Mouse (Mus musculus) MEL (cell line): Measurements from ENCODE around the gene Acot13. TPM values are rescaled to one million over a fixed set of nuclear protein-coding genes. Genes with fewer than 3 reads are reported as not detected.

Experiments used
- DNase-seq: peaks from one replicate; pipeline ENCODE4 v3.0.0; 2011; ENCODE audit warnings: low read depth, low spot score
- H3K27ac ChIP-seq: 2 replicates; pipeline ENCODE4 v1.5.1; 2012; ENCODE audit warnings: low read depth, mild to moderate bottlenecking, control low read depth, low read length, moderate library complexity; ENCODE audit not compliant: control insufficient read depth
- H3K27me3 ChIP-seq, 2 experiments: fragments of 150-350 bp in 1 of 2; sonication (generic) in 1 of 2; 2 replicates each; pipeline ENCODE4 v1.6.1; 2012; ENCODE audit warnings: low read length in 2 of 2, mild to moderate bottlenecking in 2 of 2, improper control_type of control experiment in 1 of 2, moderate library complexity in 1 of 2; ENCODE audit not compliant: insufficient read depth in 2 of 2, control insufficient read depth in 1 of 2
- H3K36me3 ChIP-seq, 2 experiments: 2 replicates each; pipeline ENCODE4 v1.6.1; 2012 to 2014; ENCODE audit warnings: low read length in 2 of 2, improper control_type of control experiment in 1 of 2, inconsistent platforms in 1 of 2, mild to moderate bottlenecking in 1 of 2; ENCODE audit not compliant: insufficient read depth in 2 of 2, control insufficient read depth in 1 of 2
- H3K4me1 ChIP-seq, 2 experiments: fragments of 150-350 bp in 1 of 2; sonication (generic) in 1 of 2; 2 replicates each; pipeline ENCODE4 v1.6.1; 2012; ENCODE audit warnings: low read length in 2 of 2, improper control_type of control experiment in 1 of 2, mild to moderate bottlenecking in 1 of 2; ENCODE audit not compliant: insufficient read depth in 2 of 2, control insufficient read depth in 1 of 2
- H3K4me3 ChIP-seq, 2 experiments: fragments of 150-350 bp in 1 of 2; sonication (generic) in 1 of 2; 2 replicates each; pipeline ENCODE4 v1.5.1; 2012; ENCODE audit warnings: low read depth in 2 of 2, low read length in 2 of 2, mild to moderate bottlenecking in 2 of 2, moderate library complexity in 2 of 2, control low read depth in 1 of 2, improper control_type of control experiment in 1 of 2; ENCODE audit not compliant: control insufficient read depth in 1 of 2, insufficient read depth in 1 of 2
- H3K79me2 ChIP-seq: 2 replicates; pipeline ENCODE4 v1.6.1; 2012; ENCODE audit warnings: mild to moderate bottlenecking, low read length, moderate library complexity; ENCODE audit not compliant: control insufficient read depth, poor library complexity, insufficient read depth
- H3K9ac ChIP-seq: 2 replicates; pipeline ENCODE4 v1.6.1; 2012; ENCODE audit warnings: low read depth, mild to moderate bottlenecking, control low read depth, low read length, moderate library complexity; ENCODE audit not compliant: control insufficient read depth, poor library complexity, severe bottlenecking
- H3K9me3 ChIP-seq: fragments of 150-350 bp; sonication (generic); replicated peaks from 2 replicates; pipeline ENCODE4 v1.6.1; 2012; ENCODE audit warnings: mild to moderate bottlenecking, low read length, improper control_type of control experiment, moderate library complexity; ENCODE audit not compliant: insufficient read depth
- BHLHE40 ChIP-seq: IDR thresholded peaks from 2 replicates; pipeline ENCODE4 v1.6.1; 2012; ENCODE audit warnings: low read depth, mild to moderate bottlenecking, inconsistent platforms, low read length, improper control_type of control experiment, borderline replicate concordance
- CHD2 ChIP-seq: IDR thresholded peaks from 2 replicates; pipeline ENCODE4 v1.6.1; 2011; ENCODE audit warnings: low read length, improper control_type of control experiment
- E2F4 ChIP-seq: IDR thresholded peaks from 2 replicates; pipeline ENCODE4 v1.6.1; 2011; ENCODE audit warnings: low read depth, low read length, improper control_type of control experiment, borderline replicate concordance
- ETS1 ChIP-seq: IDR thresholded peaks from 2 replicates; pipeline ENCODE4 v1.6.1; 2012; ENCODE audit warnings: low read depth, mild to moderate bottlenecking, inconsistent platforms, low read length, improper control_type of control experiment, moderate library complexity
- GABPA ChIP-seq: IDR thresholded peaks from 2 replicates; pipeline ENCODE4 v1.6.1; 2012; ENCODE audit warnings: low read depth, mild to moderate bottlenecking, inconsistent platforms, low read length, improper control_type of control experiment, moderate library complexity
- GATA1 ChIP-seq: IDR thresholded peaks from 2 replicates; pipeline ENCODE4 v1.6.1; 2011; ENCODE audit warnings: low read depth, low read length, improper control_type of control experiment
- JUND ChIP-seq: IDR thresholded peaks from 2 replicates; pipeline ENCODE4 v1.6.1; 2011; ENCODE audit warnings: low read depth, mild to moderate bottlenecking, improper control_type of control experiment, low read length
- KAT2A ChIP-seq: conservative IDR thresholded peaks from 2 replicates; pipeline ENCODE4 v1.6.1; 2012; ENCODE audit warnings: low read depth, low read length, improper control_type of control experiment, inconsistent platforms
- MAFK ChIP-seq: IDR thresholded peaks from 2 replicates; pipeline ENCODE4 v1.6.1; 2011; ENCODE audit warnings: low read depth, mild to moderate bottlenecking, low read length, improper control_type of control experiment, borderline replicate concordance
- MAZ ChIP-seq: IDR thresholded peaks from 2 replicates; pipeline ENCODE4 v1.6.1; 2012; ENCODE audit warnings: low read depth, mild to moderate bottlenecking, inconsistent platforms, low read length, improper control_type of control experiment
- MEF2A ChIP-seq: IDR thresholded peaks from 2 replicates; pipeline ENCODE4 v1.6.1; 2014; ENCODE audit warnings: low read depth, mild to moderate bottlenecking, inconsistent platforms, low read length, improper control_type of control experiment; ENCODE audit not compliant: poor library complexity, insufficient replicate concordance, severe bottlenecking; ENCODE audit errors: extremely low read depth
- NELFE ChIP-seq: IDR thresholded peaks from 2 replicates; pipeline ENCODE4 v1.6.1; 2011; ENCODE audit warnings: low read depth, low read length, improper control_type of control experiment
- POLR2A ChIP-seq, 2 experiments: IDR thresholded peaks; 2 replicates each; pipeline ENCODE4 v1.6.1; 2011 to 2012; ENCODE audit warnings: low read length in 2 of 2, mild to moderate bottlenecking in 2 of 2, control low read depth in 1 of 2, improper control_type of control experiment in 1 of 2, low read depth in 1 of 2, moderate library complexity in 1 of 2; ENCODE audit not compliant: control insufficient read depth in 1 of 2, insufficient read depth in 1 of 2, poor library complexity in 1 of 2
- POLR2AphosphoS2 ChIP-seq: IDR thresholded peaks from 2 replicates; pipeline ENCODE4 v1.6.1; 2011; ENCODE audit warnings: low read length, improper control_type of control experiment
- POLR2AphosphoS5 ChIP-seq: IDR thresholded peaks from 2 replicates; pipeline ENCODE4 v1.6.1; 2012; ENCODE audit warnings: low read depth, borderline replicate concordance, mild to moderate bottlenecking, inconsistent platforms, low read length, moderate library complexity, mixed read lengths
- RAD21 ChIP-seq: IDR thresholded peaks from 2 replicates; pipeline ENCODE4 v1.6.1; 2011; ENCODE audit warnings: mild to moderate bottlenecking, low read depth, low read length, improper control_type of control experiment
- SMC3 ChIP-seq: IDR thresholded peaks from 2 replicates; pipeline ENCODE4 v1.6.1; 2011; ENCODE audit warnings: low read depth, low read length, improper control_type of control experiment
- TAL1 ChIP-seq: IDR thresholded peaks from 2 replicates; pipeline ENCODE4 v1.6.1; 2012; ENCODE audit warnings: mild to moderate bottlenecking, inconsistent platforms, low read length, moderate library complexity, mixed read lengths
- TCF12 ChIP-seq: IDR thresholded peaks from 2 replicates; pipeline ENCODE4 v1.6.1; 2014; ENCODE audit warnings: low read depth, mild to moderate bottlenecking, inconsistent platforms, low read length, improper control_type of control experiment, moderate library complexity
- ZNF384 ChIP-seq: IDR thresholded peaks from 2 replicates; pipeline ENCODE4 v1.6.1; 2012; ENCODE audit warnings: low read depth, mild to moderate bottlenecking, inconsistent platforms, low read length, improper control_type of control experiment
- polyA plus RNA-seq, 2 experiments: library from polyadenylated mRNA; stranded (reverse) in 1 of 2; unstranded in 1 of 2; fragments of >175 nt in 1 of 2; fragments of >200 nt in 1 of 2; gene quantifications; 2 replicates each; pipeline versions ENCODE4 v1.2.1 to v1.2.4; 2012; ENCODE audit warnings: low replicate concordance in 2 of 2, low read depth in 1 of 2; ENCODE audit not compliant: insufficient read length in 2 of 2, insufficient read depth in 1 of 2, missing spikeins in 1 of 2
- total RNA-seq: library from RNA; depleted of rRNA; stranded (reverse); fragments of 300-350 nt; gene quantifications from 2 replicates; pipeline ENCODE4 v1.2.3, GENCODE M21; 2012

Acot13 gene
- total and polyA plus RNA-seq, 3 experiments, result 51.8 to 57.3 TPM; not detected in 1

- H3K36me3 ChIP-seq, result peaks cover 0 to 16% of the 10 kb centered on the region in 2 experiments; a peak in 3 of 4 replicates
- H3K27ac ChIP-seq, result no peak overlapping the region
- TF ChIP-seq SMC3, result no peak
- TF ChIP-seq ZNF384, result no peak
- TF ChIP-seq POLR2AphosphoS2, result peak; percentile 96
- peak in 1 of 2 experiments; percentile 45; a peak in 1 of 4 replicates for TF ChIP-seq POLR2A (IDR thresholded peaks at IDR 0.05; ENCODE audit: control insufficient read depth in 1 of 2, insufficient read depth in 1 of 2, low read depth in 1 of 2, low read length in 2 of 2, poor library complexity in 1 of 2)
- TF ChIP-seq, all 39 proteins: peak for 2
Observed at GRCm38 (mm10) chr13:24816125-24817092, 14.9 kb downstream of the Acot13 start.

GRCm38 (mm10) chr13:24814616-24815015 lies 16.7 kb downstream of the Acot13 start:
- TF ChIP-seq MAZ (no peak), CHD2 (no peak), POLR2AphosphoS5 (no peak), TAL1 (no peak), ETS1 (no peak), POLR2AphosphoS2 (peak; percentile 46; the same call in 1 of the 2 replicates)
- no peak for DNase-seq

More at GRCm38 (mm10) chr13:24816125-24817092, 14.9 kb downstream of the Acot13 start:
- no peak overlapping the region for H3K9ac ChIP-seq
- peak; percentile 42 for DNase-seq
- no peaks in the 10 kb centered on the region for H3K9me3 ChIP-seq
- H3K4me1 ChIP-seq, result no peaks in the 10 kb centered on the region
- H3K79me2 ChIP-seq, result no peaks in the 10 kb centered on the region
- H3K4me3 ChIP-seq, result no peak overlapping the region
- H3K27me3 ChIP-seq, result no peaks in the 10 kb centered on the region

DNA sequence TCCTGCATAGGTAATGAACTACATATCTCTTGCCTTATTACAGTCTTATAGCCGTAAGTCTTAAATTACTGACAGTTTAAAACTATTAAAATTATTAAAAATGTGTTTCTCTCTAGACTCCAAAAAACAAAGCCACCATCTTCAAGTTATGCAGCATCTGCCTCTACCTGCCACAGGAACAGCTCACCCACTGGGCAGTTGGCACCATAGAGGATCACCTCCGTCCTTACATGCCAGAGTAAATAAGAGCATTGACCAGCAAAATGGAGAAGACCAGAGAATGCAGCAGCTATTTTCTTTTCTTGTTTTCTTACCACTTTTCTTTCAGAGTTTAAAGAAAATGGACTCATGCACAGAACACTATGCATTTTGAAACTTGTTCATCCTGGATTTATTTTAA lies 18.8 kb downstream of the Acot13 start:
- Histone ChIP-seq H3K9me3 (no peaks in the 10 kb centered on the region), H3K27ac (no peak overlapping the region), H3K4me1 (no peaks in the 10 kb centered on the region; a peak in 1 of 4 replicates), H3K9ac (no peak overlapping the region), H3K79me2 (no peaks in the 10 kb centered on the region; the same call in none of the 2 replicates), H3K4me3 (no peak overlapping the region), H3K27me3 (no peaks in the 10 kb centered on the region), H3K36me3 (peaks cover 11 to 45% of the 10 kb centered on the region in 2 experiments)
- TF ChIP-seq RAD21 (no peak), KAT2A (no peak), TCF12 (no peak), GABPA (no peak), BHLHE40 (no peak), SMC3 (no peak), E2F4 (no peak), ZNF384 (no peak), JUND (no peak), MAFK (no peak), MEF2A (no peak), GATA1 (no peak), NELFE (no peak)
- no peak for DNase-seq

More at GRCm38 (mm10) chr13:24814616-24815015, 16.7 kb downstream of the Acot13 start:
- Histone ChIP-seq H3K27ac (no peak overlapping the region), H3K36me3 (peaks cover 0 to 27% of the 10 kb centered on the region in 2 experiments; a peak in 3 of 4 replicates), H3K27me3 (no peaks in the 10 kb centered on the region), H3K4me1 (no peaks in the 10 kb centered on the region), H3K4me3 (no peak overlapping the region), H3K79me2 (no peaks in the 10 kb centered on the region), H3K9me3 (no peaks in the 10 kb centered on the region), H3K9ac (no peak overlapping the region)
